Mouse (Mus musculus) hindbrain, postnatal 0 days (tissue): ENCODE measurements around the gene Gm17555. TPM values are rescaled to one million over a fixed set of nuclear protein-coding genes. Genes with fewer than 3 reads are reported as not detected.

Experiments
- ATAC-seq: fragments of 200-750 bp; cut with Nextera tagmentation; 2 replicates; pipeline ENCODE4 v1.8.0; 2017; ENCODE audit warnings: mild to moderate bottlenecking, moderate TSS enrichment, moderate library complexity
- DNase-seq: peaks from one replicate; pipeline ENCODE4 v3.0.0-alpha.2; 2015; ENCODE audit warnings: low spot score
- H3K27ac ChIP-seq: fragments of 300-500 bp; sonication (generic); 2 replicates; pipeline ENCODE4 v1.5.1; 2014; ENCODE audit warnings: mild to moderate bottlenecking
- H3K27me3 ChIP-seq: fragments of 300-500 bp; sonication (generic); 2 replicates; pipeline ENCODE4 v1.6.1; 2014; ENCODE audit warnings: low read length, mixed read lengths; ENCODE audit not compliant: insufficient read depth
- H3K36me3 ChIP-seq: fragments of 300-500 bp; sonication (generic); 2 replicates; pipeline ENCODE4 v1.6.1; 2014; ENCODE audit warnings: low read length, mixed read lengths; ENCODE audit not compliant: insufficient read depth
- H3K4me1 ChIP-seq: fragments of 300-500 bp; sonication (generic); 2 replicates; pipeline ENCODE4 v1.6.1; 2014; ENCODE audit warnings: antibody characterized with exemption, low read length, mixed read lengths; ENCODE audit not compliant: insufficient read depth
- H3K4me2 ChIP-seq: fragments of 300-500 bp; sonication (generic); 2 replicates; pipeline ENCODE4 v1.6.1; 2014; ENCODE audit warnings: low read depth, mild to moderate bottlenecking, low read length, moderate library complexity, mixed read lengths
- H3K4me3 ChIP-seq: fragments of 300-500 bp; sonication (generic); 2 replicates; pipeline ENCODE4 v1.5.1; 2014; ENCODE audit warnings: low read length
- H3K9ac ChIP-seq: fragments of 300-500 bp; sonication (generic); replicated peaks from 2 replicates; pipeline ENCODE4 v1.6.1; 2014; ENCODE audit warnings: mild to moderate bottlenecking, low read length, moderate library complexity, mixed read lengths
- H3K9me3 ChIP-seq: fragments of 300-500 bp; sonication (generic); 2 replicates; pipeline ENCODE4 v1.6.1; 2016; ENCODE audit warnings: low read length, mixed read lengths
- CTCF ChIP-seq: IDR thresholded peaks from 2 replicates; pipeline ENCODE4 v1.5.1; 2016; ENCODE audit warnings: antibody characterized with exemption, control low read depth, low read depth
- WGBS: fragments of 180-500 bp; shearing (Covaris S2); extraction: QIAGEN DNeasy Blood & Tissue Kit; methylation state at CpG from one replicate; pipeline ENCODE4 v1.1.7; 2014; 5-methylcytosine and 5-hydroxymethylcytosine counted together
- polyA plus RNA-seq: library from polyadenylated mRNA; unstranded; fragments of >200 nt; fragmentation: Nextera tagmentation; extraction: Ambion mirVana; gene quantifications from 2 replicates; pipeline ENCODE4 v1.2.1, GENCODE M21; 2015
- total RNA-seq: library from RNA; depleted of rRNA; stranded (reverse); fragments of >200 nt; gene quantifications from 2 replicates; pipeline ENCODE4 v1.2.3, GENCODE M21; 2014; rRNA removed

The Gm17555 gene
- total and polyA plus RNA-seq, 2 experiments from 2014 or later = not detected

GRCm38 (mm10) chr2:126248536-126248935, 33.6 kb downstream of the Gm17555 start:
- no peak overlapping the region for H3K9ac ChIP-seq
- no peak overlapping the region for H3K4me2 ChIP-seq
- H3K4me3 ChIP-seq = no peak overlapping the region
- DNase-seq (no peak), ATAC-seq (no peak)
- TF ChIP-seq CTCF = no peak
- no peaks in the 10 kb centered on the region for H3K36me3 ChIP-seq
- no peaks in the 10 kb centered on the region for H3K4me1 ChIP-seq
- H3K27ac ChIP-seq = no peak overlapping the region
- 97% methylated on average over 2 of the region's 2 CpGs for WGBS
- no peaks in the 10 kb centered on the region for H3K9me3 ChIP-seq
- no peaks in the 10 kb centered on the region for H3K27me3 ChIP-seq

- Histone ChIP-seq H3K27me3 (no peaks in the 10 kb centered on the region), H3K4me3 (no peak overlapping the region), H3K9me3 (no peaks in the 10 kb centered on the region), H3K4me1 (no peaks in the 10 kb centered on the region), H3K36me3 (no peaks in the 10 kb centered on the region), H3K4me2 (no peak overlapping the region), H3K9ac (no peak overlapping the region), H3K27ac (no peak overlapping the region)
- DNase-seq (no peak), ATAC-seq (no peak)
- no peak for TF ChIP-seq CTCF
These were observed 37.3 kb downstream of the Gm17555 start for GRCm38 (mm10) chr2:126252211-126252610.

Other genes starting within 250 kb of the Gm17555 start
- gene Fgf7, start 180.4 kb upstream of the Gm17555 start, total RNA-seq = 0.11 and 0.42 TPM in 2 replicates
- gene Fgf7, start 180.4 kb upstream of the Gm17555 start, polyA plus RNA-seq = 0.55 and 0.59 TPM in 2 replicates
- 0.16 TPM in 1 of 2 replicates, not detected in the other for gene Fam227b, start 63.1 kb upstream of the Gm17555 start, total RNA-seq
- gene Fam227b, start 63.1 kb upstream of the Gm17555 start, polyA plus RNA-seq = 0.16 and 0.20 TPM in 2 replicates
- 2.2 and 7.2 TPM in 2 replicates for gene Dtwd1, start 63.0 kb upstream of the Gm17555 start, total RNA-seq
- 14.1 and 15.5 TPM in 2 replicates for gene Dtwd1, start 63.0 kb upstream of the Gm17555 start, polyA plus RNA-seq